In the genomic region with DNA sequence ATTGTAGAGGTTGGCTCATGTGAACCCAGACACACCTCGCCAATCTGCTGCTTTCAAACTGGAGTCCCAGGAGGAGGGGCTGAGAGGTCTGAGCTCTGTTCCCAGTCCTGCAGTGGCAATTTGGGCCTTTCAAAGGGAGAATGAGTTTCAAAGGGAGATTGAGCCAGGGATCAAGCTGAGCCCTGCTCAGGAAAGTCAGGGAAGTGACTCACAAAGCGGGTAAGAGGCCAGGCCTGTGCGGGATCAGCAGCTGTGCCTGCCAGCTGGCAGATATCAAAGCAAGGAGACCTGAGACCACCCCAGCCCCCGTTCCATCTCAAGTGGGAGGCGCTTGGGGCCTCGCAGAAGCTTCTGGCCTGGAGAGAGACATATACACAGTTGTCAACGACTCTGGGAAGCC, we compare ENCODE assay signal across 10 mouse cellular contexts. TPM values are rescaled to one million over a fixed set of nuclear protein-coding genes. Genes with fewer than 3 reads are reported as not detected.
DNase-seq lines count a peak whose midpoint lies in the region; ATAC-seq and TF ChIP-seq lines count a peak whose summit lies in the region.
"Had no signal": no experiment of that assay in that cellular context is flagged by ENCODE, and none has a peak within 500 bp of the region (broad histone marks: within the 10 kb centered on the region; RNA-seq: fewer than 3 reads in every experiment).

No protein-coding gene starts in this region.

- no peak for TF ChIP-seq POLR2A in heart, adult 2 months (IDR thresholded peaks at IDR 0.05; ENCODE audit: insufficient read depth, low read depth, low read length)

- no peak for DNase-seq in cerebellum, adult 11 months
- peak; percentile 51 for DNase-seq in embryo, embryonic 10.5 days (ENCODE audit: low spot score)
- DNase-seq in midbrain, postnatal 0 days (ENCODE audit: low spot score): peak; percentile 49
- no peak for DNase-seq in thymus, postnatal 4 days
- DNase-seq in right cerebral cortex, postnatal 14 days: no peak
- DNase-seq in heart, adult 2 months: no peak
- DNase-seq: thymus, adult 18-20 months had no signal

- H3K9ac ChIP-seq in hindbrain, embryonic 12.5 days: no peak overlapping the region; the same call in 1 of the 2 replicates
- no peak overlapping the region for H3K9ac ChIP-seq in midbrain, postnatal 0 days (replicated peaks; ENCODE audit: low read length, poor library complexity, severe bottlenecking)
- H3K9ac ChIP-seq in heart, adult 2 months (ENCODE audit: low read depth, low read length): no peak overlapping the region
- H3K9ac ChIP-seq: liver, embryonic 15.5 days had no signal

- no peaks in the 10 kb centered on the region for H3K27me3 ChIP-seq in hindbrain, embryonic 12.5 days
- H3K27me3 ChIP-seq in midbrain, postnatal 0 days (ENCODE audit: insufficient read depth, low read length): no peaks in the 10 kb centered on the region
- peaks cover 2% of the 10 kb centered on the region for H3K27me3 ChIP-seq in heart, adult 2 months (ENCODE audit: control insufficient read depth, insufficient read depth, low read length)

- no peak overlapping the region for H3K4me3 ChIP-seq in hindbrain, embryonic 12.5 days
- H3K4me3 ChIP-seq in midbrain, postnatal 0 days (ENCODE audit: low read depth, low read length): no peak overlapping the region
- H3K4me3 ChIP-seq in heart, adult 2 months: no peak overlapping the region
- H3K4me3 ChIP-seq: liver, embryonic 15.5 days had no signal

- intact Hi-C loops in heart, adult 2 months (cut with DNase I): no loop called here

- no peak for TF ChIP-seq EP300 in heart, adult 2 months (IDR thresholded peaks at IDR 0.05; ENCODE audit: insufficient read depth, low read depth, low read length)

- ATAC-seq in cerebellum, adult (ENCODE audit: insufficient number of reproducible peaks, low FRiP score, low TSS enrichment): peak; percentile 47; the same call in 1 of the 2 replicates
- peak; percentile 12; the same call in 1 of the 2 replicates for ATAC-seq in hindbrain, embryonic 12.5 days (ENCODE audit: low FRiP score)
- ATAC-seq in midbrain, postnatal 0 days (ENCODE audit: low FRiP score): no peak

- peaks cover 66% of the 10 kb centered on the region for H3K4me1 ChIP-seq in hindbrain, embryonic 12.5 days
- H3K4me1 ChIP-seq in midbrain, postnatal 0 days (ENCODE audit: insufficient read depth, low read length): no peaks in the 10 kb centered on the region
- H3K4me1 ChIP-seq in heart, adult 2 months (ENCODE audit: control insufficient read depth, insufficient read depth, low read length): no peaks in the 10 kb centered on the region
- H3K4me1 ChIP-seq: liver, embryonic 15.5 days had no signal

- no peaks in the 10 kb centered on the region for H3K9me3 ChIP-seq in hindbrain, embryonic 12.5 days (replicated peaks)
- no peaks in the 10 kb centered on the region for H3K9me3 ChIP-seq in midbrain, postnatal 0 days (ENCODE audit: low read length)
- H3K9me3 ChIP-seq: liver, embryonic 15.5 days had no signal

- H3K4me2 ChIP-seq in hindbrain, embryonic 12.5 days (replicated peaks): peak overlapping the region; percentile 27; the same call in 1 of the 2 replicates
- H3K4me2 ChIP-seq in midbrain, postnatal 0 days (ENCODE audit: low read depth, low read length, poor library complexity, severe bottlenecking): no peak overlapping the region
- H3K4me2 ChIP-seq: liver, embryonic 15.5 days had no signal

- H3K79me2 ChIP-seq in heart, adult 2 months (replicated peaks; ENCODE audit: control insufficient read depth, insufficient read depth, low read length): no peaks in the 10 kb centered on the region

- peak overlapping the region; percentile 92 for H3K27ac ChIP-seq in hindbrain, embryonic 12.5 days
- no peak overlapping the region for H3K27ac ChIP-seq in midbrain, postnatal 0 days (ENCODE audit: low read depth, low read length)
- H3K27ac ChIP-seq in heart, adult 2 months: no peak overlapping the region
- H3K27ac ChIP-seq: liver, embryonic 15.5 days had no signal

- no peaks in the 10 kb centered on the region for H3K36me3 ChIP-seq in hindbrain, embryonic 12.5 days
- H3K36me3 ChIP-seq in midbrain, postnatal 0 days (ENCODE audit: insufficient read depth, low read length): no peaks in the 10 kb centered on the region
- H3K36me3 ChIP-seq in heart, adult 2 months (ENCODE audit: control insufficient read depth, insufficient read depth, low read length): no peaks in the 10 kb centered on the region
- H3K36me3 ChIP-seq: liver, embryonic 15.5 days had no signal

- no peak for TF ChIP-seq CTCF in midbrain, postnatal 0 days (IDR thresholded peaks at IDR 0.05)
- no peak for TF ChIP-seq CTCF in heart, adult 2 months (IDR thresholded peaks at IDR 0.05)

- 9% methylated on average over 7 of the region's 7 CpGs for WGBS in hindbrain, embryonic 12.5 days
- WGBS in midbrain, postnatal 0 days: 15% methylated on average over 7 of the region's 7 CpGs
- WGBS in heart, adult 2 months: 41% methylated on average over 7 of the region's 7 CpGs

RNA-seq across cellular contexts. Expression of a gene that starts 8.5 kb away (rescaled TPM):
- polyA plus RNA-seq in hindbrain, embryonic 12.5 days (2016; fragmentation: Nextera tagmentation; extraction: Ambion mirVana): 269 TPM in 2 replicates
- 172 and 180 TPM in 2 replicates for total RNA-seq in midbrain, postnatal 0 days (2014; rRNA removed)
- polyA plus RNA-seq in midbrain, postnatal 0 days (2015; fragmentation: Nextera tagmentation; extraction: Ambion mirVana): 164 and 167 TPM in 2 replicates
- total RNA-seq in heart, adult 2 months (2021): 1 to 10 TPM; 2.8 to 3.9 TPM
- polyA plus RNA-seq in heart, adult 2 months (2012; rRNA removed): 10.5 and 11.0 TPM in 2 replicates

Comparison
In these comparisons a context has a peak if more than half of its experiments do, and no peak if none do; other contexts are left out.
1. DNase-seq: peak in embryo, embryonic 10.5 days (single experiment) and midbrain, postnatal 0 days (single experiment); none in cerebellum, adult 11 months (single experiment), thymus, postnatal 4 days (single experiment), right cerebral cortex, postnatal 14 days (single experiment) and heart, adult 2 months (0 of 2).
2. RNA of a gene that starts 8.5 kb away (polyA plus RNA-seq): 269 TPM in hindbrain, embryonic 12.5 days and 164 to 167 TPM in midbrain, postnatal 0 days; 10.5 to 11.0 TPM in heart, adult 2 months; every median in the first group is over 10 times any median in the second.